Mouse (Mus musculus) heart, postnatal 0 days (tissue): ENCODE data around the gene Wnt5a.

Source experiments
- CTCF ChIP-seq: IDR thresholded peaks from 2 replicates; pipeline ENCODE4 v1.5.1; 2016; ENCODE audit warnings: antibody characterized with exemption, control low read depth, low read depth
- EP300 ChIP-seq: IDR thresholded peaks from 2 replicates; pipeline ENCODE4 v1.6.1; 2016; ENCODE audit warnings: antibody characterized with exemption, low read depth

DNA sequence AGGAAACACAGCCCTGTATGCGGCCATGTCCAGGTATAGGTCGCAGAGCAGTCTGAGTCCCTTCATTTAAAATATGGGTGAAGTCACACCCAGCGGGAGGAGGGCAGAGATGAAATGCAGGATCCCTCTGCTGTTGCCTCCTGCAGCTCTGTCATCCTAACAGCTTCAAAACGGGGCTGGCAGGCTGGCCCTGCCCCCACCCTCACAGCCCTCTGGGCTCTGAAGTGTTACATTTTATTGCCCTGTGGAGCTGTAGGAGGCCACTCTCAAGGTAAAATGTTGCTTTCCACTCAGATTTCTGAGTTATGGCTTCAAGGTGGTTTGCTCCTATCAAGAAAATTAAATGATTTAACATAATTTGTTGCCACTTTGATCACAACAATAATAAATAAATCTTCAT lies 34.9 kb upstream of the Wnt5a start:
- no peak for TF ChIP-seq EP300
- no peak for TF ChIP-seq CTCF
